Mouse (Mus musculus) C2C12 (cell line): ENCODE measurements around the gene Ctnnd2. TPM values are rescaled to one million over a fixed set of nuclear protein-coding genes. Genes with fewer than 3 reads are reported as not detected.

Source experiments
- H3K27me3 ChIP-seq: one replicate; pipeline ENCODE4 v1.6.1; 2011; ENCODE audit not compliant: control insufficient read depth, insufficient read depth, insufficient read length
- H3K36me3 ChIP-seq: one replicate; pipeline ENCODE4 v1.6.1; 2011; ENCODE audit not compliant: control insufficient read depth, insufficient read depth
- H3K4me3 ChIP-seq: one replicate; pipeline ENCODE4 v1.5.1; 2011; ENCODE audit warnings: mild to moderate bottlenecking, control low read depth; ENCODE audit not compliant: poor library complexity, insufficient read depth, severe bottlenecking
- H3K79me2 ChIP-seq: one replicate; pipeline ENCODE4 v1.6.1; 2011; ENCODE audit not compliant: control insufficient read depth, insufficient read depth
- H3K79me3 ChIP-seq: one replicate; pipeline ENCODE4 v1.6.1; 2011; ENCODE audit warnings: low read depth, control low read depth
- H3ac ChIP-seq: one replicate; pipeline ENCODE3; 2011; ENCODE audit warnings: low read depth; ENCODE audit not compliant: control insufficient read depth, insufficient read length
- CEBPB ChIP-seq: IDR thresholded peaks from one replicate; pipeline ENCODE4 v1.6.1; 2011; ENCODE audit warnings: low read depth, mild to moderate bottlenecking, control low read depth, moderate library complexity
- CTCF ChIP-seq: IDR thresholded peaks from one replicate; pipeline ENCODE4 v1.5.1; 2011; ENCODE audit not compliant: control insufficient read depth, insufficient read depth, insufficient read length
- FOSL1 ChIP-seq: IDR thresholded peaks from one replicate; pipeline ENCODE4 v1.8.0; 2011; ENCODE audit warnings: mild to moderate bottlenecking, low read length; ENCODE audit not compliant: poor library complexity, insufficient read depth, severe bottlenecking
- MAX ChIP-seq: IDR thresholded peaks from one replicate; pipeline ENCODE4 v1.6.1; 2011; ENCODE audit warnings: mild to moderate bottlenecking, control low read depth
- MYOD1 ChIP-seq: IDR thresholded peaks from one replicate; pipeline ENCODE4 v1.6.1; 2011; ENCODE audit warnings: low read depth; ENCODE audit not compliant: control insufficient read depth, insufficient read length
- MYOG ChIP-seq: IDR thresholded peaks from one replicate; pipeline ENCODE4 v1.6.1; 2011; ENCODE audit not compliant: control insufficient read depth, insufficient read length; ENCODE audit errors: extremely low read depth
- USF1 ChIP-seq: IDR thresholded peaks from one replicate; pipeline ENCODE4 v1.6.1; 2011; ENCODE audit warnings: low read depth, mild to moderate bottlenecking, control low read depth, moderate library complexity
- polyA plus RNA-seq: library from polyadenylated mRNA; unstranded; fragments of >200 nt; fragmentation: generic; extraction: Trizol; gene quantifications from one replicate; pipeline ENCODE4 v1.2.1, GENCODE M21; 2012; ENCODE audit warnings: missing spikeins

Gene Ctnnd2
- polyA plus RNA-seq, 1 experiment: 0.07 TPM

- Histone ChIP-seq H3K79me3 (no peaks in the 10 kb centered on the region), H3ac (no peak overlapping the region), H3K36me3 (no peaks in the 10 kb centered on the region), H3K4me3 (no peak overlapping the region), H3K27me3 (no peaks in the 10 kb centered on the region), H3K79me2 (no peaks in the 10 kb centered on the region)
- no peak for TF ChIP-seq MYOD1
- no peak for TF ChIP-seq USF1
- TF ChIP-seq CEBPB: no peak
- no peak for TF ChIP-seq CTCF
- TF ChIP-seq MAX: no peak
- TF ChIP-seq MYOG: no peak
- no peak for TF ChIP-seq FOSL1
Observed at GRCm38 (mm10) chr15:30424290-30424689, 251.9 kb downstream of the Ctnnd2 start.

- Histone ChIP-seq H3K79me3 (no peaks in the 10 kb centered on the region), H3K4me3 (no peak overlapping the region), H3ac (no peak overlapping the region), H3K79me2 (no peaks in the 10 kb centered on the region), H3K36me3 (no peaks in the 10 kb centered on the region), H3K27me3 (no peaks in the 10 kb centered on the region)
- TF ChIP-seq MYOD1: no peak
- no peak for TF ChIP-seq USF1
- no peak for TF ChIP-seq CEBPB
- no peak for TF ChIP-seq FOSL1
- TF ChIP-seq MAX: no peak
Observed at GRCm38 (mm10) chr15:30427342-30427741, 254.9 kb downstream of the Ctnnd2 start.

GRCm38 (mm10) chr15:30439045-30439444, 266.7 kb downstream of the Ctnnd2 start:
- no peak for TF ChIP-seq USF1
- TF ChIP-seq MYOG: no peak
- no peak for TF ChIP-seq MYOD1
- TF ChIP-seq CEBPB: no peak
- TF ChIP-seq CTCF: no peak
- no peak for TF ChIP-seq MAX
- Histone ChIP-seq H3K79me2 (no peaks in the 10 kb centered on the region), H3K27me3 (no peaks in the 10 kb centered on the region), H3K4me3 (no peak overlapping the region), H3ac (no peak overlapping the region), H3K79me3 (no peaks in the 10 kb centered on the region), H3K36me3 (no peaks in the 10 kb centered on the region)

- H3K27me3 ChIP-seq: no peaks in the 10 kb centered on the region
- H3K4me3 ChIP-seq: no peak overlapping the region
- no peaks in the 10 kb centered on the region for H3K79me2 ChIP-seq
- H3ac ChIP-seq: no peak overlapping the region
- no peaks in the 10 kb centered on the region for H3K36me3 ChIP-seq
- no peak for TF ChIP-seq USF1
- no peak for TF ChIP-seq CEBPB
- TF ChIP-seq FOSL1: no peak
- TF ChIP-seq CTCF: no peak
- no peaks in the 10 kb centered on the region for H3K79me3 ChIP-seq
Observed at GRCm38 (mm10) chr15:30450765-30451164, 278.4 kb downstream of the Ctnnd2 start.

- H3ac ChIP-seq: no peak overlapping the region
- H3K79me3 ChIP-seq: no peaks in the 10 kb centered on the region
- TF ChIP-seq USF1: no peak
- TF ChIP-seq FOSL1: no peak
- no peak for TF ChIP-seq MYOD1
- no peak for TF ChIP-seq MAX
- no peak for TF ChIP-seq MYOG
- TF ChIP-seq CTCF: no peak
- TF ChIP-seq CEBPB: no peak
- no peaks in the 10 kb centered on the region for H3K79me2 ChIP-seq
- H3K27me3 ChIP-seq: no peaks in the 10 kb centered on the region
- no peaks in the 10 kb centered on the region for H3K36me3 ChIP-seq
- no peak overlapping the region for H3K4me3 ChIP-seq
Observed at GRCm38 (mm10) chr15:30451921-30452320, 279.5 kb downstream of the Ctnnd2 start.

GRCm38 (mm10) chr15:30457541-30458250, 285.3 kb downstream of the Ctnnd2 start:
- no peak for TF ChIP-seq MYOD1
- no peak for TF ChIP-seq MYOG
- TF ChIP-seq FOSL1: no peak
- no peak for TF ChIP-seq CTCF
- TF ChIP-seq CEBPB: no peak
- no peak for TF ChIP-seq USF1
- TF ChIP-seq MAX: no peak

More at GRCm38 (mm10) chr15:30457541-30458250, 285.3 kb downstream of the Ctnnd2 start:
- Histone ChIP-seq H3K36me3 (no peaks in the 10 kb centered on the region), H3K79me3 (no peaks in the 10 kb centered on the region), H3K27me3 (no peaks in the 10 kb centered on the region), H3ac (no peak overlapping the region), H3K79me2 (no peaks in the 10 kb centered on the region), H3K4me3 (no peak overlapping the region)
